ENCODE assay signal across 19 mouse cellular contexts in genomic region chr16:11011206-11011605, GRCm38 (mm10). TPM values are rescaled to one million over a fixed set of nuclear protein-coding genes. Genes with fewer than 3 reads are reported as not detected.
DNase-seq lines count a peak whose midpoint lies in the region; ATAC-seq and TF ChIP-seq lines count a peak whose summit lies in the region.
"Had no signal": no experiment of that assay in that cellular context is flagged by ENCODE, and none has a peak within 500 bp of the region (broad histone marks: within the 10 kb centered on the region; RNA-seq: fewer than 3 reads in every experiment).

No protein-coding gene starts in this region.

- H3K4me1 ChIP-seq in hindbrain, embryonic 10.5 days (replicated peaks), result peaks cover 54% of the 10 kb centered on the region
- H3K4me1 ChIP-seq in hindbrain, postnatal 0 days (ENCODE audit: insufficient read depth, low read length), result 0 out of 2 replicates have a peak, but pooled peaks cover 5% of the 10 kb centered on the region
- peaks cover 13% of the 10 kb centered on the region for H3K4me1 ChIP-seq in liver, embryonic 11.5 days (replicated peaks; ENCODE audit: control insufficient read depth, insufficient read depth, low read length)
- H3K4me1 ChIP-seq in small intestine, adult 2 months (ENCODE audit: control insufficient read depth, insufficient read depth, insufficient read length, low read length), result peaks cover 34% of the 10 kb centered on the region

- TF ChIP-seq CTCF in hindbrain, postnatal 0 days (IDR thresholded peaks at IDR 0.05; ENCODE audit: low read depth), result no peak
- no peak for TF ChIP-seq CTCF in small intestine, adult 2 months (IDR thresholded peaks at IDR 0.05; ENCODE audit: extremely low read depth, insufficient read length, insufficient replicate concordance, low read depth, low read length)

- TF ChIP-seq POLR2A in small intestine, adult 2 months (IDR thresholded peaks at IDR 0.05; ENCODE audit: low read depth, low read length), result no peak

- no peaks in the 10 kb centered on the region for H3K27me3 ChIP-seq in hindbrain, embryonic 10.5 days (ENCODE audit: insufficient read depth, poor library complexity, severe bottlenecking)
- H3K27me3 ChIP-seq in hindbrain, postnatal 0 days (ENCODE audit: insufficient read depth, low read length), result no peaks in the 10 kb centered on the region
- H3K27me3 ChIP-seq in liver, embryonic 11.5 days (replicated peaks; ENCODE audit: control insufficient read depth, insufficient read depth, low read length), result no peaks in the 10 kb centered on the region
- H3K27me3 ChIP-seq in small intestine, adult 2 months (ENCODE audit: control insufficient read depth, insufficient read depth, low read length), result no peaks in the 10 kb centered on the region
- H3K27me3 ChIP-seq: forebrain, embryonic 15.5 days; hindbrain, embryonic 12.5 days; neural tube, embryonic 12.5 days had no signal

- H3K4me2 ChIP-seq in hindbrain, postnatal 0 days (ENCODE audit: low read depth, low read length), result no peak overlapping the region
- no peak overlapping the region for H3K4me2 ChIP-seq in liver, embryonic 11.5 days
- H3K4me2 ChIP-seq: forebrain, embryonic 15.5 days; hindbrain, embryonic 12.5 days; lung, embryonic 14.5 days; neural tube, embryonic 12.5 days had no signal

- H3K9me3 ChIP-seq in hindbrain, embryonic 10.5 days, result no peaks in the 10 kb centered on the region
- no peaks in the 10 kb centered on the region for H3K9me3 ChIP-seq in hindbrain, postnatal 0 days (ENCODE audit: low read length)
- no peaks in the 10 kb centered on the region for H3K9me3 ChIP-seq in liver, embryonic 11.5 days (ENCODE audit: control insufficient read depth, low read length)
- H3K9me3 ChIP-seq: forebrain, embryonic 15.5 days; hindbrain, embryonic 12.5 days; neural tube, embryonic 12.5 days had no signal

- DNase-seq in hindbrain, embryonic 10.5 days (ENCODE audit: low spot score), result no peak
- no peak for DNase-seq in hindbrain, postnatal 0 days (ENCODE audit: low spot score)
- DNase-seq in liver, embryonic 11.5 days (ENCODE audit: low spot score), result no peak
- no peak for DNase-seq in liver
- DNase-seq in left cerebral cortex, adult 18-20 months (ENCODE audit: low spot score in 2 of 2), result no peak
- DNase-seq: adrenal gland, postnatal 25 days; cerebellum, adult 18-20 months; cerebellum, postnatal 36 days; lung, embryonic 14.5 days; lung, postnatal 36 days; right cerebral cortex, adult 18-20 months; thymus, postnatal 14 days had no signal

- 71% methylated on average over 2 of the region's 2 CpGs for WGBS in hindbrain, embryonic 10.5 days
- 79% methylated on average over 2 of the region's 2 CpGs for WGBS in hindbrain, postnatal 0 days
- 67% methylated on average over 2 of the region's 2 CpGs for WGBS in liver, embryonic 11.5 days
- WGBS in small intestine, adult 2 months, result 58% methylated on average over 2 of the region's 2 CpGs

- no peak overlapping the region for H3K9ac ChIP-seq in hindbrain, postnatal 0 days (replicated peaks; ENCODE audit: low read length)
- no peak overlapping the region for H3K9ac ChIP-seq in liver, embryonic 11.5 days (ENCODE audit: low read depth, low read length)
- H3K9ac ChIP-seq: forebrain, embryonic 15.5 days; hindbrain, embryonic 12.5 days; lung, embryonic 14.5 days; neural tube, embryonic 12.5 days had no signal

- H3K36me3 ChIP-seq in hindbrain, embryonic 10.5 days, result no peaks in the 10 kb centered on the region
- H3K36me3 ChIP-seq in hindbrain, postnatal 0 days (ENCODE audit: insufficient read depth, low read length), result no peaks in the 10 kb centered on the region
- no peaks in the 10 kb centered on the region for H3K36me3 ChIP-seq in liver, embryonic 11.5 days (ENCODE audit: control insufficient read depth, insufficient read depth, low read length)
- H3K36me3 ChIP-seq in small intestine, adult 2 months (ENCODE audit: control insufficient read depth, insufficient read depth, low read length), result no peaks in the 10 kb centered on the region
- H3K36me3 ChIP-seq: forebrain, embryonic 15.5 days; hindbrain, embryonic 12.5 days; neural tube, embryonic 12.5 days had no signal

- no peak for ATAC-seq in hindbrain, postnatal 0 days
- ATAC-seq in liver, embryonic 11.5 days (replicated peaks; ENCODE audit: low FRiP score), result no peak
- peak; percentile 34; the same call in 1 of the 2 replicates for ATAC-seq in erythroblast, adult 5-6 weeks (replicated peaks; ENCODE audit: low FRiP score, poor library complexity, severe bottlenecking)
- ATAC-seq: forebrain, embryonic 15.5 days; inflammation-experienced regulatory T-cells, adult 6 months had no signal

- H3K4me3 ChIP-seq in hindbrain, embryonic 10.5 days, result no peak overlapping the region
- no peak overlapping the region for H3K4me3 ChIP-seq in hindbrain, postnatal 0 days (ENCODE audit: low read length)
- H3K4me3 ChIP-seq in liver, embryonic 11.5 days (ENCODE audit: low read depth, low read length), result no peak overlapping the region
- H3K4me3 ChIP-seq in small intestine, adult 2 months (ENCODE audit: low read depth, low read length), result no peak overlapping the region
- H3K4me3 ChIP-seq: erythroblast, embryonic 14.5 days; forebrain, embryonic 15.5 days; hindbrain, embryonic 12.5 days; neural tube, embryonic 12.5 days had no signal

- peak overlapping the region; percentile 77; the same call in 1 of the 2 replicates for H3K27ac ChIP-seq in hindbrain, embryonic 10.5 days
- no peak overlapping the region for H3K27ac ChIP-seq in hindbrain, postnatal 0 days
- peak overlapping the region; percentile 19; the same call in 1 of the 2 replicates for H3K27ac ChIP-seq in liver, embryonic 11.5 days (ENCODE audit: low read depth, low read length)
- H3K27ac ChIP-seq in small intestine, adult 2 months (ENCODE audit: insufficient read depth, low read depth, low read length), result 0 out of 2 replicates have a peak overlapping the region, but pooled peaks have one; percentile 2
- H3K27ac ChIP-seq: forebrain, embryonic 15.5 days; neural tube, embryonic 12.5 days had no signal

RNA-seq across cellular contexts. Expression of gene Snn, which starts 49.5 kb away (rescaled TPM):
- polyA plus RNA-seq in hindbrain, embryonic 10.5 days (2016; fragmentation: Nextera tagmentation; extraction: Ambion mirVana), result 84.0 and 94.7 TPM in 2 replicates
- 241 and 273 TPM in 2 replicates for total RNA-seq in hindbrain, postnatal 0 days (2014; rRNA removed)
- 116 and 123 TPM in 2 replicates for polyA plus RNA-seq in hindbrain, postnatal 0 days (2015; fragmentation: Nextera tagmentation; extraction: Ambion mirVana)
- polyA plus RNA-seq in liver, embryonic 11.5 days (2014; fragmentation: Nextera tagmentation; extraction: Ambion mirVana), result 17.0 and 18.0 TPM in 2 replicates
- total RNA-seq in erythroblast, adult 5-6 weeks (2015; ENCODE audit: low replicate concordance), result 0.77 and 1.7 TPM in 2 replicates
- 1.2 and 1.5 TPM in 2 replicates for total RNA-seq in erythroblast, adult 5-6 weeks (2017; ENCODE audit: low replicate concordance)
- 3.4 and 4.3 TPM in 2 replicates for polyA plus RNA-seq in small intestine, adult 2 months (2012; rRNA removed)
- total RNA-seq in left cerebral cortex, adult 18-20 months (2021), result 100 to 1,000 TPM; 186 to 194 TPM

RNA-seq across cellular contexts. Expression of gene Litaf, which starts 54.8 kb away (rescaled TPM):
- 88.8 and 127 TPM in 2 replicates for polyA plus RNA-seq in hindbrain, embryonic 10.5 days (2016; fragmentation: Nextera tagmentation; extraction: Ambion mirVana)
- total RNA-seq in hindbrain, postnatal 0 days (2014; rRNA removed), result 23.9 and 31.6 TPM in 2 replicates
- 28.2 and 31.1 TPM in 2 replicates for polyA plus RNA-seq in hindbrain, postnatal 0 days (2015; fragmentation: Nextera tagmentation; extraction: Ambion mirVana)
- 53.6 and 56.0 TPM in 2 replicates for polyA plus RNA-seq in liver, embryonic 11.5 days (2014; fragmentation: Nextera tagmentation; extraction: Ambion mirVana)
- 24.7 and 34.0 TPM in 2 replicates for total RNA-seq in erythroblast, adult 5-6 weeks (2015; ENCODE audit: low replicate concordance)
- total RNA-seq in erythroblast, adult 5-6 weeks (2017; ENCODE audit: low replicate concordance), result 10.0 and 11.2 TPM in 2 replicates
- 245 and 497 TPM in 2 replicates for polyA plus RNA-seq in small intestine, adult 2 months (2012; rRNA removed)
- 10 to 100 TPM; 11.4 to 12.1 TPM for total RNA-seq in left cerebral cortex, adult 18-20 months (2021)
